Mouse (Mus musculus): Measurements from ENCODE around the gene D10Wsu102e. TPM values are rescaled to one million over a fixed set of nuclear protein-coding genes. Genes with fewer than 3 reads are reported as not detected.

D10Wsu102e gene
- polyA plus RNA-seq, 1 experiment from 2014 or later, result 0.41 TPM

DNA sequence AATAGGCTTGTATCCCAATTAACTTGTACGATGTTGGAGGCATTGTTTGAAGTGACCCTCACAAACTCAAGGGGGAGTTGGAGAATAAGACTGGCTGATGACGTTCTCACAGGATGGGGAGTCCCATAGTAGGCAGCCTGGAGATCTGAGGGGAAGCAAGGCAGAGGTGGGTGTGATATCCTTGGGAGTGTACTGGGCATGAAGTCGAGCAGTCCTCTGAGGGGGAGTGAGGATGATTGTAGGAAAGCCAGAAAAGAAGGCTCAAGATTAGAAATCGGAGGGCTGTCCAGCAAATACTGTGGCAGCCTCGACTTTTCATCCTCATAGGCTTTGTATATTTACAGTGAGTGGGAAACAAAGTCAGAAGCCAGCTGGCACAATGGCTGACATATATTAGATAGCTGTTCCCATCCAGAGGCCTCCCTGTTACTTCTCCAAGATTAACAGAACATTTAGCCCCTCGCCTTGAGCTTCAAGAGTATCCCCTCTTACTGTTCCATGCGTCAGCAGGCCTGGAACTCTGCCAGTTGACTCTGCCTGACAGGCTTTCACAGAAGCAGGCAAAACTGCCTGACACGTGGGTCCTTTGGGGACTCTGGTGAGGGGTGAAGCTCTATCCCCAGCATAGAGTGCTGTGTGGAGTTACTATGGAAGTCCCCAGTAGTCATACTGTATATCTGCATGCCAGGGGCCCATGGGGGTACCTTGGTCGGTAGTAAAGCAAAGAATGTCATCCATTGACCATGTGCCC, 18.2 kb downstream of the D10Wsu102e start:
- peak overlapping the region in 1 of 2 experiments; percentile 19; a peak in 2 of 4 replicates for H3K27ac ChIP-seq (replicated peaks in 1 of 2; ENCODE audit: control insufficient read depth in 1 of 2, insufficient read depth in 1 of 2, low read depth in 2 of 2, low read length in 2 of 2)
- 42% methylated on average over 9 of the region's 9 CpGs for WGBS
- H3K4me3 ChIP-seq (ENCODE audit: control insufficient read depth in 1 of 2, insufficient read depth in 1 of 2, low read depth in 1 of 2, low read length in 2 of 2), result no peak overlapping the region
- H3K27me3 ChIP-seq (ENCODE audit: control insufficient read depth, insufficient read depth, low read length), result no peaks in the 10 kb centered on the region
- H3K36me3 ChIP-seq (ENCODE audit: control insufficient read depth, insufficient read depth, low read length), result peaks cover 19% of the 10 kb centered on the region
- no peak overlapping the region for H3K4me2 ChIP-seq (ENCODE audit: low read length)
- peak; percentile 41; the same call in 1 of the 2 replicates for ATAC-seq (ENCODE audit: insufficient number of reproducible peaks, insufficient read depth, low FRiP score, low read depth)
- peaks cover 13 to 22% of the 10 kb centered on the region in 2 experiments for H3K4me1 ChIP-seq (ENCODE audit: control insufficient read depth in 2 of 2, insufficient read depth in 2 of 2, low read length in 2 of 2)
- H3K9ac ChIP-seq (ENCODE audit: low read length), result no peak overlapping the region
- H3K9me3 ChIP-seq (ENCODE audit: control insufficient read depth, low read length), result no peaks in the 10 kb centered on the region

- Histone ChIP-seq H3K4me2 (ENCODE audit: low read length) (no peak overlapping the region), H3K36me3 (ENCODE audit: control insufficient read depth, insufficient read depth, low read length) (no peaks in the 10 kb centered on the region), H3K4me1 (ENCODE audit: control insufficient read depth in 2 of 2, insufficient read depth in 2 of 2, low read length in 2 of 2) (peaks cover 13 to 22% of the 10 kb centered on the region in 2 experiments), H3K27me3 (ENCODE audit: control insufficient read depth, insufficient read depth, low read length) (no peaks in the 10 kb centered on the region), H3K9ac (ENCODE audit: low read length) (no peak overlapping the region), H3K27ac (replicated peaks in 1 of 2; ENCODE audit: control insufficient read depth in 1 of 2, insufficient read depth in 1 of 2, low read depth in 2 of 2, low read length in 2 of 2) (no peak overlapping the region), H3K4me3 (ENCODE audit: control insufficient read depth in 1 of 2, insufficient read depth in 1 of 2, low read depth in 1 of 2, low read length in 2 of 2) (no peak overlapping the region), H3K9me3 (ENCODE audit: control insufficient read depth, low read length) (no peaks in the 10 kb centered on the region)
- 83% methylated on average over 2 of the region's 2 CpGs for WGBS
- no peak for ATAC-seq (ENCODE audit: insufficient number of reproducible peaks, insufficient read depth, low FRiP score, low read depth)
These were observed 20.5 kb downstream of the D10Wsu102e start for GRCm38 (mm10) chr10:83380501-83380900.

- H3K27ac ChIP-seq (replicated peaks in 1 of 2; ENCODE audit: control insufficient read depth in 1 of 2, insufficient read depth in 1 of 2, low read depth in 2 of 2, low read length in 2 of 2), result no peak overlapping the region
- H3K9ac ChIP-seq (ENCODE audit: low read length), result no peak overlapping the region
- no peak for ATAC-seq (ENCODE audit: insufficient number of reproducible peaks, insufficient read depth, low FRiP score, low read depth)
- H3K36me3 ChIP-seq (ENCODE audit: control insufficient read depth, insufficient read depth, low read length), result no peaks in the 10 kb centered on the region
- H3K4me2 ChIP-seq (ENCODE audit: low read length), result no peak overlapping the region
- H3K27me3 ChIP-seq (ENCODE audit: control insufficient read depth, insufficient read depth, low read length), result no peaks in the 10 kb centered on the region
- peaks cover 11 to 16% of the 10 kb centered on the region in 2 experiments for H3K4me1 ChIP-seq (ENCODE audit: control insufficient read depth in 2 of 2, insufficient read depth in 2 of 2, low read length in 2 of 2)
- no peak overlapping the region for H3K4me3 ChIP-seq (ENCODE audit: control insufficient read depth in 1 of 2, insufficient read depth in 1 of 2, low read depth in 1 of 2, low read length in 2 of 2)
- WGBS, result 89% methylated on average over 4 of the region's 4 CpGs
- H3K9me3 ChIP-seq (ENCODE audit: control insufficient read depth, low read length), result no peaks in the 10 kb centered on the region
These were observed 22.5 kb downstream of the D10Wsu102e start for GRCm38 (mm10) chr10:83382528-83382927.

DNA sequence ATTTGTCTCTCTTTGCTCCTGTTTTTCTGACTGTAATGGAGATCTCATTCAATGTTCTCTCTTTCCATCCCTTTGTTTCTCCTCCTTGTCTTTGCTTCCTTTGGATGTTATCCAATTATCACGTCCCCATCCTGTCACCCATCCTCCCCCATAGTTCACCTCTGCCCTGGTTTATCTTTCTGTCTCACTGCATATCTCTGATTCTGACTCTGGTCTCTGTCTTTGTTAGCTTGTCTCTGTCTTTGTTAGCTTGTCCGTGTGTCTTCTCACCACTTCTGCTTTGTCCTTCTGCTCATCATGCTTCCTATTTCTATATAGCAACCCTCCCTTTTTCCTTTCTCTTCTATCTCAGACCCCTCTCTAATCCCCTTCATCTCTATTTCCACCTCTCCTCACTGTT, 23.0 kb downstream of the D10Wsu102e start:
- H3K27ac ChIP-seq (replicated peaks in 1 of 2; ENCODE audit: control insufficient read depth in 1 of 2, insufficient read depth in 1 of 2, low read depth in 2 of 2, low read length in 2 of 2), result no peak overlapping the region
- H3K4me1 ChIP-seq (ENCODE audit: control insufficient read depth in 2 of 2, insufficient read depth in 2 of 2, low read length in 2 of 2), result peaks cover 9 to 11% of the 10 kb centered on the region in 2 experiments
- no peak overlapping the region for H3K9ac ChIP-seq (ENCODE audit: low read length)
- no peak overlapping the region for H3K4me3 ChIP-seq (ENCODE audit: control insufficient read depth in 1 of 2, insufficient read depth in 1 of 2, low read depth in 1 of 2, low read length in 2 of 2)
- WGBS, result 49% methylated on average over 2 of the region's 2 CpGs
- no peaks in the 10 kb centered on the region for H3K36me3 ChIP-seq (ENCODE audit: control insufficient read depth, insufficient read depth, low read length)
- ATAC-seq (ENCODE audit: insufficient number of reproducible peaks, insufficient read depth, low FRiP score, low read depth), result no peak
- no peaks in the 10 kb centered on the region for H3K27me3 ChIP-seq (ENCODE audit: control insufficient read depth, insufficient read depth, low read length)
- no peaks in the 10 kb centered on the region for H3K9me3 ChIP-seq (ENCODE audit: control insufficient read depth, low read length)
- H3K4me2 ChIP-seq (ENCODE audit: low read length), result no peak overlapping the region

DNA sequence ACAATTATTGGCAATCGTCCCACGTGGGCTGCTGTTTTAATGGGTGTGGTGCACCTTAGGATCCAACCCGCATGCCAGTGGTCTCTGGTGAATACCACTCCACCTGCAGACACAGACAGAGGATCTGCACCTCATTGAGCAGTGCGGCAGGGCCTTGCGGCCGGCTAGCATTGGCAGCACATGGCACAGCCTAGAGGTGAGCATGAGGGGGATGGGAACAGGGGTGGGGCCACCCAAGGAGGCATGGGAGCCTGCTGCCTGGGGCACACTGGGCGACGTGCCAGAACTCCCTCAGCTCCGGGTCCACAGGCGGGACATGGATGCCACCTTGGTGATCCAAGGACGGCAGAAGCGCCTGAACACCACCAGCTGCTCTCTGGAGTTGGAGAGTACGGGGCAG, 23.8 kb downstream of the D10Wsu102e start:
- Histone ChIP-seq H3K4me1 (ENCODE audit: control insufficient read depth in 2 of 2, insufficient read depth in 2 of 2, low read length in 2 of 2) (peaks cover 2% of the 10 kb centered on the region in 2 experiments), H3K9ac (ENCODE audit: low read length) (no peak overlapping the region), H3K9me3 (ENCODE audit: control insufficient read depth, low read length) (no peaks in the 10 kb centered on the region), H3K4me2 (ENCODE audit: low read length) (no peak overlapping the region), H3K27me3 (ENCODE audit: control insufficient read depth, insufficient read depth, low read length) (no peaks in the 10 kb centered on the region), H3K4me3 (ENCODE audit: control insufficient read depth in 1 of 2, insufficient read depth in 1 of 2, low read depth in 1 of 2, low read length in 2 of 2) (no peak overlapping the region), H3K27ac (replicated peaks in 1 of 2; ENCODE audit: control insufficient read depth in 1 of 2, insufficient read depth in 1 of 2, low read depth in 2 of 2, low read length in 2 of 2) (no peak overlapping the region), H3K36me3 (ENCODE audit: control insufficient read depth, insufficient read depth, low read length) (no peaks in the 10 kb centered on the region)
- WGBS, result 86% methylated on average over 13 of the region's 13 CpGs
- no peak for ATAC-seq (ENCODE audit: insufficient number of reproducible peaks, insufficient read depth, low FRiP score, low read depth)

DNA sequence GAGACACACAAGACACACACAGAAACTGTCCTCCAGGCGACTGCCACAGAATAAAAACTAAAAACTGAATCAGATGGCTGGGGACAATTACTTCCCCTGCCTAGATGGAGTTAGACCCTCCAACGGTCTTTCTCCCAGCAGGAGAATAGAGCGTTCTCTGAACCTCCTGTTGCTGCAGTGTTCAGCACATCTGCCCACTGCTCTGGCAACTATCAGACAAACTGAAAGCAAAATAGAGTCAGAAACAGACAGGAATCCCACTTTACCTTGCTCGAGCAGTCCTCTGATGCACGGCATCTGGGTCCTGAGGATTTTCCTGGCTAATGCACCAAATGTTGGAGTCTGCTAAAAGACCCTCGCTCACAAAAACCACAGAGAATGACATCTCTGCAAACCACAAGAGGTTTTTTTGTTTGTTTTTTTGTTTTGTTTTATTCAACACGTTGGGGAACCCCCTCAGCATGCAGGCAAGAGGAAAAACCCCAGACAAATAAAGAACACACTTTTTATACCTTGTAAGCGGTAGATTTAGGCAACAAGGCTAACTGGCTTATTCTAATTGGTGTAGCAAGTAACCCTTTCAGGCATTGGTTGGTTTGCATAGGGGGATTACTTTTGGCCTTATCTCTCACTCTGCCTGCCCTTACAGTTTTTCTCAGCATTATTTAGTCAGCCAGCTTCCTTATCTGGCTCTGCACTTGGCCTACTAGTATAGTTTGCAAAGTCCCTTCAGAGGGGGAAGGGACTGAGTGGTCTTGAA, 24.6 kb downstream of the D10Wsu102e start:
- Histone ChIP-seq H3K9ac (ENCODE audit: low read length) (no peak overlapping the region), H3K4me1 (ENCODE audit: control insufficient read depth in 2 of 2, insufficient read depth in 2 of 2, low read length in 2 of 2) (no peaks in the 10 kb centered on the region), H3K27me3 (ENCODE audit: control insufficient read depth, insufficient read depth, low read length) (no peaks in the 10 kb centered on the region), H3K9me3 (ENCODE audit: control insufficient read depth, low read length) (no peaks in the 10 kb centered on the region), H3K27ac (replicated peaks in 1 of 2; ENCODE audit: control insufficient read depth in 1 of 2, insufficient read depth in 1 of 2, low read depth in 2 of 2, low read length in 2 of 2) (no peak overlapping the region), H3K4me3 (ENCODE audit: control insufficient read depth in 1 of 2, insufficient read depth in 1 of 2, low read depth in 1 of 2, low read length in 2 of 2) (no peak overlapping the region), H3K4me2 (ENCODE audit: low read length) (no peak overlapping the region), H3K36me3 (ENCODE audit: control insufficient read depth, insufficient read depth, low read length) (no peaks in the 10 kb centered on the region)
- 86% methylated on average over 8 of the region's 8 CpGs for WGBS
- ATAC-seq (ENCODE audit: insufficient number of reproducible peaks, insufficient read depth, low FRiP score, low read depth), result no peak

DNA sequence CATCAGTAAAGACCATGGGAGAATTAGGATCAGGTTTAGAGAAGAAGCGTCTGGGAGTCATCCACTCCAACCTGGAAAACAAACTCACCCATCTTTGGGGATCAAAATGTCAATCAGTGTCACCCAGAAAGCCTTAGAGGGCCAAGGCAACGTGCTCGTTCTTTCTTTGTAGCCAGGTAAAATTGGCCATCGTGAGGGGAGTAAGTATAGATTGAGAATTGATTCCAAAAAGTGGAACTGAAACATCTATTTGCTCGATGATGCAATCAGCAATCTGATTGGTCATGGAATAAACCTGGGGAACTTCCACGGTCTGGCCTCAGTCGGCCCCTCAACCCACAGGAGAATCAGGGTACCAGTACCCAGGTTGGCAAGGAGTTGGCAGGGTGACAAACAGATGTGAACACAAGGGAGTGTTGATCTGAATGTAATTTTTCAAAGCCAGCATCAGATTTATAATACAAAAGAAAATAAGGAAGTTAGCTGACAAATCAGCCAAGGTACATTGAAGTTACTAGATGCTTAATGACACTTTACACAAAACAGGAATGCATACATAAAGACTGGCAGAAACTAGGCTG, 25.4 kb downstream of the D10Wsu102e start:
- ATAC-seq (ENCODE audit: insufficient number of reproducible peaks, insufficient read depth, low FRiP score, low read depth), result no peak
- no peaks in the 10 kb centered on the region for H3K9me3 ChIP-seq (ENCODE audit: control insufficient read depth, low read length)
- no peak overlapping the region for H3K4me3 ChIP-seq (ENCODE audit: control insufficient read depth in 1 of 2, insufficient read depth in 1 of 2, low read depth in 1 of 2, low read length in 2 of 2)
- WGBS, result 91% methylated on average over 7 of the region's 7 CpGs
- H3K4me2 ChIP-seq (ENCODE audit: low read length), result no peak overlapping the region
- H3K36me3 ChIP-seq (ENCODE audit: control insufficient read depth, insufficient read depth, low read length), result no peaks in the 10 kb centered on the region
- no peak overlapping the region for H3K9ac ChIP-seq (ENCODE audit: low read length)
- no peaks in the 10 kb centered on the region for H3K27me3 ChIP-seq (ENCODE audit: control insufficient read depth, insufficient read depth, low read length)
- H3K4me1 ChIP-seq (ENCODE audit: control insufficient read depth in 2 of 2, insufficient read depth in 2 of 2, low read length in 2 of 2), result no peaks in the 10 kb centered on the region
- H3K27ac ChIP-seq (replicated peaks in 1 of 2; ENCODE audit: control insufficient read depth in 1 of 2, insufficient read depth in 1 of 2, low read depth in 2 of 2, low read length in 2 of 2), result no peak overlapping the region

Data from heart, embryonic 14.5 days (tissue).